Mouse (Mus musculus) thymus, postnatal 36 days (tissue): ENCODE data around the gene B4gat1.
"Not testable (repeated sequence)": the region's sequence is repeated elsewhere in the genome, so short reads cannot be mapped to it uniquely, and the experiment has no call there.

ENCODE experiments used
- DNase-seq, 2 experiments: peaks; one replicate each; pipeline ENCODE4 v3.0.0; 2022; ENCODE audit warnings: mixed read lengths in 2 of 2

Gene B4gat1

DNA sequence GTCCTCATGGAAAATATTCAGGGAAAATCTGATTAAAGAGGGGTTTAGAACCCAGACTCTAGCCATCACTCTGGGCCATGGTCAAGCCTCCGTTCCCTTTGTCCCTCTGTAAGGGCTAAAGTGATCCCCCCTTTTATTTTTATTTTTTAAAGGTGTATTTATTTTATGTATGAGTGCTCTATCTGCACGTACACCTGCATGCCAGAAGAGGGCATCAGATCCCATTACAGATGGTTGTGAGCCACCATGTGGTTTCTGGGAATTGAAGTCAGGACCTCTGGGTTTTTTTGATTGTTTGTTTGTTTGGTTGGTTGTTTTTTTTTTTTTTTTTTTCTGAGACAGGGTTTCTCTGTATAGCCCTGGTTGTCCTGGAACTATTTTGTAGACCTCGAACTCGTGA, 47.9 kb downstream of the B4gat1 start:
- DNase-seq, result not testable (repeated sequence)

DNA sequence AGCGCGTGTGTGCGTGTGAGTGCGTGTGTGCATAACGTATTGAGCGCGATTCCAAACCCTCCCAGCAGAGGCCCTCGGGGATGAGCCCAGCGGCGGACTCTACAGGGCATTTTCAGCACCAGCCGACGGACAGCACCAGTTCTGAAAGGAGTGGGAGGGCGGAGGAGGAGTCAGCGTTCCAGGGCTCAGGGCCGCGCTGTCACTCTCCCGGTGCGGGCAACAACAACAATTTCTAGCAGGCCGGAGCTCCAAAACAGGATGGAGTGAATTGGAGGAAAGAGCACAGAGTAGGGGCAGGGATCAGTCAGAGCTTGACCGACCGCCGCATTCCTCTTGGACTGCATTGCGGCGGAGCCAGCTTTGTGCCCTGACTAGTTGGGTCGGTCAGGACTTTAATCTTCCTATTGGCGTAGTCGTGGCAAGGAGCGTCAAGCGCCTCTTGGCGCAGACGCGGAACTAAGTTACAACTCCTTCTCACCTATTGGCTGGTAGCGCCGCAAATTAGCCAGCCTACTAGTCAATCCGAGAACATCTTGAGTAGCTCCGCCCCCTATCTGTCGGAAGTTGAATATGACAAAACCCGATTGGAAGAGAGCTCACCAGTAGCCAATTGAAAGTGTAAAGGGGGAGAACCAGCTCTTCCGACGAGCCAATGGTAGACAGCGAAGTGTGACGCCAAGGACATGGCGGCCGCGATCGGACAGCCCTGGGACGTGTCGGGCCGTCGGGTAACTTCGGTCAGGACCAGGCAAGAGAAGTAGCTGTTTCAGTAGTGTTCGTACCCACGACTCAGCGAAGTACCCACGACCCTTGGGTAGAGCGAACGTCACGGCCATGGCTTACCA, 49.5 kb downstream of the B4gat1 start, which contains the start of gene Yif1a:
TSS of gene Yif1a (plus strand) at position 655 of the 845 bp plus-strand sequence.
- peak; percentile 87 to 89 for DNase-seq

DNA sequence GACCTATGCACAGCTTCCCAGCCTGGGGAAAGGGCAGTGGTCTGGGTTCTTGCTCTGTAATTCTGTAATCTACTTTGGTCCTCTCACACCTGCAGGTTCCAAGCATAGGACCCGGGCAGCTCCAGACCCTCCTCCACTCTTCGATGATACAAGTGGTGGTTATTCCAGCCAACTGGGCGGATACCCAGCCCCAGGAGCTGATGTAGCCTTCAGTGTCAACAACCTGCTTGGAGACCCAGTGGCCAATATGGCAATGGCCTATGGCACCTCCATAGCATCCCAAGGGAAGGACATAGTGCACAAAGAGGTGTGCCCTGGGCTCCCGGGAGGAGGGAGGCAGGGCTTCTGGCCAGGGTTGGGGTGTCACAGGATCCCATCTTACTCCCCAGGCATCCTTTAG, 50.7 kb downstream of the B4gat1 start:
- no peak for DNase-seq
